Mouse (Mus musculus): ENCODE measurements around the gene Col23a1.

- TF ChIP-seq POLR2A (IDR thresholded peaks at IDR 0.05; ENCODE audit: insufficient read length, low read depth) (no peak), REST (IDR thresholded peaks at IDR 0.05; ENCODE audit: insufficient read depth, insufficient read length) (no peak), MAX (IDR thresholded peaks at IDR 0.05; ENCODE audit: low read depth) (no peak)
Measured at GRCm38 (mm10) chr11:51627907-51628306, 338.2 kb downstream of the Col23a1 start.

Measured in myocyte (in vitro differentiated cells).